Mouse (Mus musculus): Measurements from ENCODE around the gene Treml1. TPM values are rescaled to one million over a fixed set of nuclear protein-coding genes. Genes with fewer than 3 reads are reported as not detected.
A peak's percentile ranks its signal among the peaks of the same experiment; 100 is the strongest.

Gene Treml1
- total and polyA plus RNA-seq, 3 experiments: not detected

DNA sequence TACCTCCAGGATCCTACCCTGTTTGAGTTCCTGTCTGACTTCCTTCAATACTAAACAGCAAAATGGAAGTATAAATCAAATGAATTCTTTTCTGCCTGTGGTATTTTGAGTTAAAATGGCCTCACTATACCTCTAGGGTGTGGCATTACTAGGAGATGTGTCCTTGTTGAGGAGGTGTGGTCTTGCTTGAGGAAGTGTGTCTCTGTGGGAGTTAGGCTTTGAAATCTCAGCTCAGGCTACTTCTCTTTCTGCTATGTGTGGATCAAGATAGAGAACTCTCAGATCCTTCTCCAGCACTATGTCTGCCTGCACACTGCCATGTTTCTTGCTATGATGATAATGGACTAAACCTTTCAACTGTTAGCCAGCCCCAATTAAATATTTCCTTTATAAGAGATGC, 19.3 kb downstream of the Treml1 start:
- in situ Hi-C loops (cut with MboI; ENCODE audit: low pct_ligation_motif_present, low pct_unique_long_range_greater_than_20kb, low sequenced_read_pairs): no loop called here
- Histone ChIP-seq H3K79me2 (replicated peaks; ENCODE audit: control insufficient read depth, extremely low read depth, insufficient read depth, poor library complexity, severe bottlenecking) (no peaks in the 10 kb centered on the region), H3K36me3 (replicated peaks in 1 of 2; ENCODE audit: control insufficient read depth in 1 of 2, insufficient read depth in 1 of 2, low read length in 1 of 2) (no peaks in the 10 kb centered on the region), H3K4me1 (ENCODE audit: control insufficient read depth in 1 of 2, insufficient read depth in 2 of 2) (no peaks in the 10 kb centered on the region), H3K4me2 (ENCODE audit: insufficient read depth, low read depth, poor library complexity, severe bottlenecking) (no peak overlapping the region), H3K27ac (ENCODE audit: insufficient read depth, low read depth) (no peak overlapping the region), H3K4me3 (replicated peaks in 1 of 3; ENCODE audit: low read depth in 2 of 3, low read length in 2 of 3, poor library complexity in 1 of 3) (no peak overlapping the region), H3K9me3 (replicated peaks; ENCODE audit: low read length) (peaks cover 6% of the 10 kb centered on the region), H3K9ac (ENCODE audit: insufficient read depth, low read depth) (no peak overlapping the region), H3K27me3 (replicated peaks) (peaks cover 5% of the 10 kb centered on the region)
- DNase-seq (ENCODE audit: extremely low read depth): no peak
- TF ChIP-seq CHD2 (IDR thresholded peaks at IDR 0.05; ENCODE audit: low read length): no peak
- no peak for TF ChIP-seq MAX (IDR thresholded peaks at IDR 0.05; ENCODE audit: low read length)
- TF ChIP-seq MYC (IDR thresholded peaks at IDR 0.05; ENCODE audit: low read depth, low read length): no peak
- TF ChIP-seq BHLHE40 (IDR thresholded peaks at IDR 0.05; ENCODE audit: low read depth, low read length): no peak
- TF ChIP-seq PAX5 (IDR thresholded peaks at IDR 0.05; ENCODE audit: low read length): no peak
- no peak for TF ChIP-seq HCFC1 (IDR thresholded peaks at IDR 0.05; ENCODE audit: low read depth, low read length)
- TF ChIP-seq TCF12 (IDR thresholded peaks at IDR 0.05; ENCODE audit: low read depth, low read length): no peak
- TF ChIP-seq ZC3H11A (IDR thresholded peaks at IDR 0.05; ENCODE audit: low read depth, low read length): no peak
- TF ChIP-seq MEF2A (IDR thresholded peaks at IDR 0.05; ENCODE audit: borderline replicate concordance, low read depth, low read length): no peak
- no peak for TF ChIP-seq USF2 (conservative IDR thresholded peaks at IDR 0.05; ENCODE audit: low read depth, low read length)
- TF ChIP-seq E2F4 (IDR thresholded peaks at IDR 0.05; ENCODE audit: insufficient replicate concordance, low read depth, low read length): no peak
- no peak for TF ChIP-seq POLR2AphosphoS2 (IDR thresholded peaks at IDR 0.05; ENCODE audit: low read depth, low read length)
- no peak for TF ChIP-seq NELFE (IDR thresholded peaks at IDR 0.05; ENCODE audit: low read depth, low read length)
- TF ChIP-seq USF1 (IDR thresholded peaks at IDR 0.05; ENCODE audit: low read depth, low read length): no peak
- TF ChIP-seq EP300 (IDR thresholded peaks at IDR 0.05; ENCODE audit: low read length): no peak
- TF ChIP-seq ZKSCAN1 (IDR thresholded peaks at IDR 0.05; ENCODE audit: borderline replicate concordance, low read depth, low read length): no peak
- TF ChIP-seq GABPA (IDR thresholded peaks at IDR 0.05; ENCODE audit: insufficient replicate concordance, low read depth, low read length): no peak
- dilution Hi-C loops (cut with MboI; ENCODE audit: extremely low pct_ligation_motif_present, extremely low pct_unique_long_range_greater_than_20kb, low sequenced_read_pairs): no loop called here

DNA sequence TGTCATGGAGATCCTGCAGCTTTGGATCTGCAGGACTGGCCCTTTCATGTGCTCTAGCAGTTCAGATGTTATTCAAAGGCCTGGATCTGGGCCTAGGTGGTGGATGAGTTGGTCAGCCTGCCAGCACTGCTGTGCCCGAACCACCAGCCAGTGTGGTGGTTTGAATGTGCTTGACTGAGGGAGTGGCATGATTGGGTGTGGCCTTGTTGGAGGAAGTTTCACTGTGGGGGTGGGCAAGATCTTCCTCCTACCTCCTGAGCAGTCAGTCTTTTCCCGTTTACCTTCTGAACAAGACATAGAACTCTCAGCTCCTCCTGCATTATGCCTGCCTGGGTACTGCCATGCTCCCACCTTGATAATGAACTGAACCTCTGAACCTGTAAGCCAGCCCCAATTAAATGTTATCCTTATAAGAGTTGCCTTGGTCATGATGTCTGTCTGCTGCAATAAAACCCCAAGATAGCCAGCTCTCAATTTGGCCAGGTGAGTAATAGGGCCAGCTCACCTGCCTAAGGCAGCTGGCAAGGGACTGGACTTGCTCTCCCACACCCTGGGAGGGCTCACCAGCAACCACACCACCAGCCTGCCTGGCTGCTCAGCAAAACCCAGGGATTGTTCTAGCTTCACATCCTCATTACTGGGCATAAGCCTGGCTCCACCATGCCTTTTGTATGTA, 26.2 kb downstream of the Treml1 start:
- Histone ChIP-seq H3K27ac (ENCODE audit: insufficient read depth, low read depth) (no peak overlapping the region), H3K36me3 (replicated peaks in 1 of 2; ENCODE audit: control insufficient read depth in 1 of 2, insufficient read depth in 1 of 2, low read length in 1 of 2) (peaks cover 35 to 52% of the 10 kb centered on the region in 2 experiments), H3K79me2 (replicated peaks; ENCODE audit: control insufficient read depth, extremely low read depth, insufficient read depth, poor library complexity, severe bottlenecking) (no peaks in the 10 kb centered on the region), H3K4me3 (replicated peaks in 1 of 3; ENCODE audit: low read depth in 2 of 3, low read length in 2 of 3, poor library complexity in 1 of 3) (no peak overlapping the region), H3K9ac (ENCODE audit: insufficient read depth, low read depth) (no peak overlapping the region), H3K4me2 (ENCODE audit: insufficient read depth, low read depth, poor library complexity, severe bottlenecking) (no peak overlapping the region), H3K27me3 (replicated peaks) (no peaks in the 10 kb centered on the region), H3K9me3 (replicated peaks; ENCODE audit: low read length) (no peaks in the 10 kb centered on the region), H3K4me1 (ENCODE audit: control insufficient read depth in 1 of 2, insufficient read depth in 2 of 2) (peaks cover 0 to 11% of the 10 kb centered on the region in 2 experiments; a peak in 2 of 4 replicates)
- in situ Hi-C loops (cut with MboI; ENCODE audit: low pct_ligation_motif_present, low pct_unique_long_range_greater_than_20kb, low sequenced_read_pairs): no loop called here
- TF ChIP-seq POLR2AphosphoS2 (IDR thresholded peaks at IDR 0.05; ENCODE audit: low read depth, low read length) (peak; percentile 75; the same call in 1 of the 2 replicates), POLR2A (IDR thresholded peaks at IDR 0.05; ENCODE audit: low read depth, low read length) (no peak; the same call in 1 of the 2 replicates)
- DNase-seq (ENCODE audit: extremely low read depth): peak; percentile 16
- dilution Hi-C loops (cut with MboI; ENCODE audit: extremely low pct_ligation_motif_present, extremely low pct_unique_long_range_greater_than_20kb, low sequenced_read_pairs): no loop called here

Measured in CH12.LX (cell line).